Mouse (Mus musculus): ENCODE measurements at regions not wholly inside any gene's neighbourhood (a gene's known extent, or its start where the extent isn't known, plus 50 kb on each side); places are given as distances from the start of the nearest gene placed in this dataset.

- DNase-seq (ENCODE audit: low read depth, low spot score): no peak
Measured at GRCm38 (mm10) chr10:116726031-116726430, 144.7 kb upstream of the Cnot2 start.

GRCm38 (mm10) chr10:116721986-116722385 is 140.7 kb upstream of the Cnot2 start:
- no peak for DNase-seq (ENCODE audit: low read depth, low spot score)

GRCm38 (mm10) chr10:116719616-116720015 is 138.3 kb upstream of the Cnot2 start:
- DNase-seq (ENCODE audit: low read depth, low spot score): no peak

- no peak for DNase-seq (ENCODE audit: low read depth, low spot score)
Measured at GRCm38 (mm10) chr10:116717961-116718360, 136.7 kb upstream of the Cnot2 start.

- no peak for DNase-seq (ENCODE audit: low read depth, low spot score)
Measured at GRCm38 (mm10) chr10:116717017-116717643, 135.8 kb upstream of the Cnot2 start.

GRCm38 (mm10) chr10:116713456-116713855 is 132.1 kb upstream of the Cnot2 start:
- no peak for DNase-seq (ENCODE audit: low read depth, low spot score)

GRCm38 (mm10) chr10:116707025-116707424 is 125.7 kb upstream of the Cnot2 start:
- no peak for DNase-seq (ENCODE audit: low read depth, low spot score)

- DNase-seq (ENCODE audit: low read depth, low spot score): no peak
Measured at GRCm38 (mm10) chr10:116701281-116701680, 120.0 kb upstream of the Cnot2 start.

GRCm38 (mm10) chr10:116699711-116700110 is 118.4 kb upstream of the Cnot2 start:
- DNase-seq (ENCODE audit: low read depth, low spot score): no peak

- DNase-seq (ENCODE audit: low read depth, low spot score): peak; percentile 75
Measured at GRCm38 (mm10) chr10:116697628-116698316, 116.5 kb upstream of the Cnot2 start.

GRCm38 (mm10) chr10:116693816-116694215 is 112.5 kb upstream of the Cnot2 start:
- no peak for DNase-seq (ENCODE audit: low read depth, low spot score)

GRCm38 (mm10) chr10:116686741-116687140 is 105.4 kb upstream of the Cnot2 start:
- DNase-seq (ENCODE audit: low read depth, low spot score): no peak

- DNase-seq (ENCODE audit: low read depth, low spot score): peak; percentile 46
Measured at GRCm38 (mm10) chr10:116683374-116683773, 102.1 kb upstream of the Cnot2 start.

- DNase-seq (ENCODE audit: low read depth, low spot score): no peak
Measured at GRCm38 (mm10) chr10:116678950-116679735, 97.8 kb upstream of the Cnot2 start.

- DNase-seq (ENCODE audit: low read depth, low spot score): peak; percentile 60
Measured at GRCm38 (mm10) chr10:116677949-116678348, 96.6 kb upstream of the Cnot2 start.

GRCm38 (mm10) chr10:116675171-116675570 is 93.9 kb upstream of the Cnot2 start:
- no peak for DNase-seq (ENCODE audit: low read depth, low spot score)

- no peak for DNase-seq (ENCODE audit: low read depth, low spot score)
Measured at GRCm38 (mm10) chr10:116674348-116674747, 93.0 kb upstream of the Cnot2 start.

GRCm38 (mm10) chr10:116658162-116658962 is 77.1 kb upstream of the Cnot2 start:
- no peak for DNase-seq (ENCODE audit: low read depth, low spot score)

GRCm38 (mm10) chr10:116655891-116656290 is 74.6 kb upstream of the Cnot2 start:
- no peak for DNase-seq (ENCODE audit: low read depth, low spot score)

GRCm38 (mm10) chr10:116655018-116655807 is 73.9 kb upstream of the Cnot2 start:
- no peak for DNase-seq (ENCODE audit: low read depth, low spot score)

GRCm38 (mm10) chr10:116654091-116654490 is 72.8 kb upstream of the Cnot2 start:
- DNase-seq (ENCODE audit: low read depth, low spot score): no peak

Data from forelimb bud, embryonic 11.5 days (tissue).